Mouse (Mus musculus) neural tube, embryonic 11.5 days (tissue): ENCODE data around the gene Zfpl1. TPM values are rescaled to one million over a fixed set of nuclear protein-coding genes. Genes with fewer than 3 reads are reported as not detected.
"Not testable (repeated sequence)": the region's sequence is repeated elsewhere in the genome, so short reads cannot be mapped to it uniquely, and the experiment has no call there.

ENCODE experiments used
- ATAC-seq: fragments of 200-750 bp; cut with Nextera tagmentation; 2 replicates; pipeline ENCODE4 v1.8.0; 2017; ENCODE audit warnings: moderate number of reproducible peaks, mild to moderate bottlenecking, moderate TSS enrichment, moderate library complexity; ENCODE audit not compliant: insufficient read depth, low FRiP score, low TSS enrichment
- DNase-seq: peaks from one replicate; pipeline ENCODE4 v3.0.0-alpha.2; 2015; ENCODE audit warnings: low spot score
- H3K27ac ChIP-seq: fragments of 300-500 bp; sonication (generic); 2 replicates; pipeline ENCODE4 v1.5.1; 2014; ENCODE audit warnings: low read depth, mild to moderate bottlenecking, low read length
- H3K27me3 ChIP-seq: fragments of 300-500 bp; sonication (generic); 2 replicates; pipeline ENCODE4 v1.6.1; 2014; ENCODE audit warnings: mild to moderate bottlenecking, low read length, mixed read lengths; ENCODE audit not compliant: control insufficient read depth, insufficient read depth
- H3K36me3 ChIP-seq: fragments of 300-500 bp; sonication (generic); 2 replicates; pipeline ENCODE4 v1.6.1; 2014; ENCODE audit warnings: mild to moderate bottlenecking, low read length, moderate library complexity, mixed read lengths; ENCODE audit not compliant: control insufficient read depth, insufficient read depth
- H3K4me1 ChIP-seq: fragments of 300-500 bp; sonication (generic); 2 replicates; pipeline ENCODE4 v1.6.1; 2014; ENCODE audit warnings: low read length, mixed read lengths; ENCODE audit not compliant: control insufficient read depth, insufficient read depth
- H3K4me2 ChIP-seq: fragments of 300-500 bp; sonication (generic); 2 replicates; pipeline ENCODE4 v1.6.1; 2014; ENCODE audit warnings: low read depth, mild to moderate bottlenecking, moderate library complexity
- H3K4me3 ChIP-seq: fragments of 300-500 bp; sonication (generic); 2 replicates; pipeline ENCODE4 v1.5.1; 2014; ENCODE audit warnings: low read depth, low read length
- H3K9ac ChIP-seq: fragments of 300-500 bp; sonication (generic); 2 replicates; pipeline ENCODE4 v1.6.1; 2014; ENCODE audit warnings: mild to moderate bottlenecking, low read length
- H3K9me3 ChIP-seq: fragments of 300-500 bp; sonication (generic); 2 replicates; pipeline ENCODE4 v1.6.1; 2016; ENCODE audit warnings: low read length; ENCODE audit not compliant: control insufficient read depth
- WGBS: fragments of 180-500 bp; shearing (Covaris S2); extraction: QIAGEN DNeasy Blood & Tissue Kit; methylation state at CpG from one replicate; pipeline ENCODE4 v1.1.7; 2014; 5-methylcytosine and 5-hydroxymethylcytosine counted together
- polyA plus RNA-seq: library from polyadenylated mRNA; unstranded; fragments of >200 nt; fragmentation: Nextera tagmentation; extraction: Ambion mirVana; gene quantifications from 2 replicates; pipeline ENCODE4 v1.2.1, GENCODE M21; 2014

Zfpl1 gene
- polyA plus RNA-seq, result 74.3 and 76.8 TPM in 2 replicates

DNA sequence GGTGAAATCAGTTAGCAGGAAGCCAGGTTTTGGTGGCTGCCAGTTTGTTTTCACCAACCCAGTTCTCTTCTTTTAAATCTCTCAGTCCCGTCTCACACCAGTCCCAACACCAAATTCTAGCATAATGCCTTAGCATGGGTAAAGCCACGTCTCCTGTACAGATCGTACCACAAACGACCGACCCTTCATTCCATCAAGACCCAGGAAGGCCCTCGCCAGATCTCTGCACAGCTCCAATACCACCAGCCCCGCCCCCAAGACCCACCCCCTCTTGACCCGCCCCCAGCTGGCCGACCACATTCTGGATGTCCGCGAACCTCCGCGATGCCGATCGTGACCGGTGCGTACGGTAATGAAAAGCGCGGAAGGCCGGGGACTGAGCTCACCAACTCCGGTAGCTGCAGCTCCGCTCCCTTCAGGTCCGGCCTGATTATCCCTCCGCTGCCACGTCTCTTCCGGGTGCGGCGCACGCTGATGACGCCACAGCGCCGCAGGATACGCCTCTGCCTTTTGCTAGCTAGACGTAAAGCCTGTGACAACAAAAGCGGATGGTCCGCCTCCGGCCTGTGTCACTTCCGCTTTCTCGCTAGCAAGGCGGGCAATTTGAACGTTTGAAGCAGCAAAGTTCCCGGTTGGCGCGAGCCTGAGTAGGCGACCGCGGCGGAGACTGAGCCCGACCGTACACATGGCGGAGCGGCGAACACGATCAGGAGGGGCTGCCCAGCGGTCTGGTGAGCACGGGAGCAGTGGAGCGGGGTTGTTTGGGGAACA, at the start of gene Zfpl1, which contains the start of gene Cdca5:
Zfpl1 (minus strand) TSS at position 479 of the 771 bp plus-strand sequence.
Cdca5 (plus strand) TSS at position 506 of the 771 bp plus-strand sequence.
- peaks cover 5% of the 10 kb centered on the region for H3K36me3 ChIP-seq
- ATAC-seq, result peak; percentile 86
- H3K9ac ChIP-seq, result peak within 1 kb of the TSS; percentile 72
- H3K9me3 ChIP-seq, result no peaks in the 10 kb centered on the region
- peaks cover 6% of the 10 kb centered on the region for H3K4me1 ChIP-seq
- WGBS, result under 1% methylated on average over 58 of the region's 58 CpGs
- no peaks in the 10 kb centered on the region for H3K27me3 ChIP-seq
- DNase-seq, result peak; percentile 99
- no peak within 1 kb of the TSS for H3K27ac ChIP-seq
- peak within 1 kb of the TSS; percentile 84 for H3K4me3 ChIP-seq
- H3K4me2 ChIP-seq, result peak within 1 kb of the TSS; percentile 90

DNA sequence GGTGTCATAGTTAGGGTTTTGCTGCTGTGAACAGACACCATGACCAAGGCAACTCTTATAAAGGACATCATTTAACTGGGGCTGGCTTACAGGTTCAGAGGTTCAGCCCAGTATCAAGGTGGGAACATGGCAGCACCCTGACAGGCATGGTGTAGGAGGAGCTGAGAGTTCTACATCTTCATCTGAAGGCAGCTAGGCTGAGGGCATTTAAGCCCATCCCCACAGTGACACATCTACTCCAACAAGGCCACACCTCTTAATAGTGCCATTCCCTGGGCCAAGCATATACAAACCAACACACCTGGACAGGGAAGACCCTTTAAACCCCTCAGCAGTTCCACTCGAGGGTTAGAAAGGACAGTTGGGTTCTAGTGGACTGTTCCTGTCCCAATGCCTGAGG, 48.4 kb upstream of the Zfpl1 start:
- DNase-seq, H3K9ac ChIP-seq, H3K9me3 ChIP-seq, H3K27me3 ChIP-seq, H3K4me2 ChIP-seq, H3K36me3 ChIP-seq, H3K4me3 ChIP-seq, ATAC-seq, H3K4me1 ChIP-seq, H3K27ac ChIP-seq: not testable (repeated sequence)
- 69% methylated on average over 1 of the region's 1 CpGs for WGBS

DNA sequence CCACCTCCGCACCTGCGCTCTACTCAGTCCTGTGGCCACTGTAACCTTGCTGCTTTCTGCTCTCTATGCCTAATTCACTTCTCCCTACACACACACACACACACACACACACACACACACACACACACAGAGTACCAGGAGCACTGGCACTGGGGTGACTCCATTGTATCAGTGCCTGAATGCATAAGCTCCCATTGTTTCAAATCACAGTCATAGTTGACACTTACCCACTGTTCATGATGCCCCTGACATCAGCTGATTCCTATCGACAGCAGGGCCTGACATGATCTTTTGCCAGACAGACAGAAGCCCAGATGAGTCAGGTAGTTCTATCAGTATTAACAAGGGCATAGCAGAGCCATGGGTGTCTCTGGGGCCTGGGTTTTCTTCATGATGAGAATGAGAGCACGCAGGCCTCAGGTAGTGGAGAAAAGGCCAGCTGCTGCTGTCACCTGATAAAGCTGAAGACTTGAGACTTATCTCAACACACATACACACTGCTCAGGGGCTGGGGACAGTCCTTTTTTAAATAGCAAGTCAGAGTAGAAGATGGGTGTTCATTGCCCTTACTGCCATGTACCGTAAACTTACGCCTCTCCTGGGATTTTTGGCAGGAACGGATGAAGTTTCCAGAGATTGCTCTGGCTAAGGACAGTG, 47.5 kb upstream of the Zfpl1 start:
- H3K36me3 ChIP-seq, result peaks cover 2% of the 10 kb centered on the region

DNA sequence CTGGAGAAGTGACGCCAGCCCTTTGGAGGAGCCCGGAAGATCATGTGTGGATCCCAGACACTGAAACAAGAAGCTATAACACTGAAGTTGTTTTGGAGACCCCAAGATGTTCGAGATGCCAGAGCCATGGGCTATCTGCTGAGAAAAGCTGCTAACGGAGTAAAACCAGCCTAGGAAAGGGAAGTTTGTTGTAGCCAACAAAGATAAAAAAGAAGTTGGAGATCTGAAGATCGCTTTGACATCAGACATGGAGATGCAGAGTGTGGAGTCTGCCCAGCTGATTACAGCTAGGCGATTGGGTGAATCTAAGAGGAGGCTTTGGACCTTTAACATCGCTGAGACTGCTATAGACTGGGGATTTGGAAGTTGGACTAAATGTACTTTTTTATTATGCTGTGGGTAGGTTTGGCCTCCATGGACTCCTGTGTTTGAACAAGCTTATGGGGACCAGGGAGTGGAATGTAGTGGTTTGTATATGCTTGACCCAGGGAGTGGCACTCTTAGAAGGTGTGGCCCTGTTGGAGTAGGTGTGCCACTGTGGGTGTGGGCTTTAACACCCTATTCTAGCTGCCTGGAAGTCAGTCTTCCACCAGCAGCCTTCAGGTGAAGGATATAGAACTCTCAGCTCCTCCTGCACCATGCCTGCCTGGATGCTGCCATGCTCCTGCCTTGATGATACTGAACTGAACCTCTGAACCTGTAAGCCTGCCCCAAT, 45.8 kb upstream of the Zfpl1 start:
- not testable (repeated sequence) for H3K27ac ChIP-seq, H3K4me3 ChIP-seq, ATAC-seq, H3K9ac ChIP-seq, H3K27me3 ChIP-seq, H3K9me3 ChIP-seq, H3K4me1 ChIP-seq, H3K36me3 ChIP-seq, H3K4me2 ChIP-seq, DNase-seq
- WGBS, result 76% methylated on average over 7 of the region's 7 CpGs

More for the DNA sequence above, 47.5 kb upstream of the Zfpl1 start:
- H3K4me3 ChIP-seq, result no peak overlapping the region
- no peak overlapping the region for H3K4me2 ChIP-seq
- H3K9ac ChIP-seq, result no peak overlapping the region; the same call in 1 of the 2 replicates
- no peaks in the 10 kb centered on the region for H3K27me3 ChIP-seq
- no peak for DNase-seq
- 86% methylated on average over 7 of the region's 7 CpGs for WGBS
- H3K4me1 ChIP-seq, result no peaks in the 10 kb centered on the region
- H3K27ac ChIP-seq, result no peak overlapping the region
- ATAC-seq, result no peak
- no peaks in the 10 kb centered on the region for H3K9me3 ChIP-seq

DNA sequence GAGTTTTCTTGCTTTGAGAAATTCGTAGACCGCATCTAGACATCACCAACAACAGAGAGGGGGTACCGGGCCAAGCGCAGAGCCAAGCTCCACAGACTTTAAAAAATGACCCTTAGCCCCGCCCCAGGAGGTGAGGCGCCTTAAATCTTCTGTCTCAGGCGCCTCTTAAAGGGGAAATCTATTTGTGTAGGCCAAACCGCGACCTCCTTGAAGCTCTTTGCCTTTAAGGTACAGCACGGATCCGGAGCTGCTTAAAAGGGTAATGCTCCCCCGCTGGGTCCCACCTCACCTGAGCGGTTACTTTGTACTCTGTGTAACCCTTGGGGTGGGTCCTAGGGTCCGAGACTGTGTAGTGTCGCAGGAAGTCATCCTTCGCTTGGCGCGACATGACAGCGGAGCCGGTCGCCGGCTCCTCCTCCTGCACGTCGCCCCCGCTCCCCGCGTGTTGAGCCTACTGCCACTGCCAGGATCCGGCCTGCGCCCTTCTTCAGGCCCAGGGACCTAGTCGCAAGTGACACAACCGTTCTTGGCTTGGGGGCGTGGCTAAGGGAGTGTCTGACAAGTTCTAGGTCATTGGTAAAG, 43.1 kb upstream of the Zfpl1 start, which contains the start of gene Snx15:
Snx15 (minus strand) TSS at position 545 of the 582 bp plus-strand sequence.
- peak; percentile 92 for DNase-seq
- Histone ChIP-seq H3K36me3 (no peaks in the 10 kb centered on the region), H3K4me2 (peak within 1 kb of the TSS; percentile 48), H3K4me3 (peak within 1 kb of the TSS; percentile 38), H3K9me3 (no peaks in the 10 kb centered on the region; the same call in 1 of the 2 replicates), H3K4me1 (no peaks in the 10 kb centered on the region), H3K27me3 (no peaks in the 10 kb centered on the region), H3K27ac (peak within 1 kb of the TSS; percentile 40; the same call in 1 of the 2 replicates), H3K9ac (peak within 1 kb of the TSS; percentile 56)
- WGBS, result under 1% methylated on average over 32 of the region's 32 CpGs
- ATAC-seq, result peak; percentile 81

DNA sequence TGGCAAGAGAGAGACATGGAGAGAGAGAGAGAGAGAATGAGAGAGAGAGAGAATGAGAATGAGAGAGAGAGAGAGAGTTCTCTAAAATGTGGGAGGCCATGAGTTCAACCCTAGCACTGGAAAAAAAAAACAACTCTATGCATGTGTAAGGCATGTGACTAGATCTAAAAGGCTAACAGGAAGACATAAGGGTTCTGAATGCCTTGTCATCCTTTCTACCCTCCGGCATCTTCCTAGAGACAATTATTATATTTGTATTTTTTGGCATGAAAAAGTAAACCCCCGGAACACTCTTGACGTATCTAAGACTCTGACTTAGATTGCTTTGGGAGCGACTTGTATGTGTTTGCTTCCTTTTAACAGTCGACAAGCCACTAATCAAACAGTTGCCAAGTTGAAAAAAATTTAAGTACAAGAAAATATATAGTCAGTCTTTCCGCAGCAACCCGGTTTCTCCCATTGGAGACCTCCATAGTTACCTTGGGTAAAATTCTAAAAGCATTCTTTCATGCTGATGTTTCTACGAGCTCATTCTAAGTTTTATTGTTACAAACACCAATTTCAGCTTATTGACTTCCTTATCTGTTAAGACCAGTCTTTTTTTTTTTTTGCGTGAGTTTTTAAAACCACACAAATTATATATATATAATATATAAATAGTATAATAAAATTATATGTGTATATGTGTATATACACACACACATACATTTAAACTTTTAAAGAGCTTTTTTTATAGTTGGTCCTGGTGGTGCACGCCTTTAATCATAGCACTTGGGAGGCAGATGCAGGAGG, 42.2 kb upstream of the Zfpl1 start:
- peak overlapping the region; percentile 38 for H3K4me3 ChIP-seq
- H3K4me1 ChIP-seq, result no peaks in the 10 kb centered on the region
- no peak for ATAC-seq
- 76% methylated on average over 10 of the region's 10 CpGs for WGBS
- peak overlapping the region; percentile 56; the same call in 1 of the 2 replicates for H3K9ac ChIP-seq
- no peak overlapping the region for H3K27ac ChIP-seq
- DNase-seq, result no peak
- H3K4me2 ChIP-seq, result peak overlapping the region; percentile 48
- H3K36me3 ChIP-seq, result no peaks in the 10 kb centered on the region
- no peaks in the 10 kb centered on the region for H3K27me3 ChIP-seq
- no peaks in the 10 kb centered on the region; the same call in 1 of the 2 replicates for H3K9me3 ChIP-seq

DNA sequence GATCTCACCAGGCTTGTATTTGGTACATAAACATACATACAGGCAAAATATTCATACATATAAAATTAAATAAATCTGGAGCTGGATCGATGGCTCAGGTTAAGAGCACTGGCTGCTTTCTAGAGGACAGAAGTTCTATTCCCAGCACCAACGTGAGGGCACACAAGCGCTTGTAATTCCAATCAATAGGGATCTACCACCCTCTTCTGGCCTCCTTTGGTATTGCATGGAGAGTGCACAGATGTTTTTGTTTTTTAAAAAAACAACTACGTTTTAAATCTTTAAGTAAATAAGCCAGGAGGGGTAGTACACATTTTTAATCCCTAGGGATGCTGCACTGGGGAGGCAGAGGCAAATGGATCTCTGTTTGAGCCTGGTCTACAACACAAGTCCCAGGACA, 41.5 kb upstream of the Zfpl1 start:
- Histone ChIP-seq H3K27me3 (no peaks in the 10 kb centered on the region), H3K36me3 (no peaks in the 10 kb centered on the region), H3K4me1 (no peaks in the 10 kb centered on the region), H3K9me3 (no peaks in the 10 kb centered on the region; the same call in 1 of the 2 replicates), H3K4me3 (no peak overlapping the region), H3K4me2 (no peak overlapping the region), H3K9ac (no peak overlapping the region), H3K27ac (no peak overlapping the region)
- DNase-seq, result peak; percentile 39
- no peak for ATAC-seq
- 24% methylated on average over 4 of the region's 4 CpGs for WGBS
